Mouse (Mus musculus) adrenal gland, postnatal 4 days (tissue): Measurements from ENCODE around the gene 4921524J17Rik. TPM values are rescaled to one million over a fixed set of nuclear protein-coding genes. Genes with fewer than 3 reads are reported as not detected.

Source experiments
- DNase-seq, 2 experiments: peaks; one replicate each; pipeline ENCODE4 v3.0.0; 2021 to 2022; ENCODE audit warnings: low spot score in 2 of 2, mixed read lengths in 2 of 2
- total RNA-seq, 2 experiments: library from RNA; stranded (reverse); gene quantifications; 2 replicates each; pipeline ENCODE4 v1.2.3; 2021

Gene 4921524J17Rik
- total RNA-seq, 2 experiments from 2014 or later, result 36.1 to 37.5 TPM

DNA sequence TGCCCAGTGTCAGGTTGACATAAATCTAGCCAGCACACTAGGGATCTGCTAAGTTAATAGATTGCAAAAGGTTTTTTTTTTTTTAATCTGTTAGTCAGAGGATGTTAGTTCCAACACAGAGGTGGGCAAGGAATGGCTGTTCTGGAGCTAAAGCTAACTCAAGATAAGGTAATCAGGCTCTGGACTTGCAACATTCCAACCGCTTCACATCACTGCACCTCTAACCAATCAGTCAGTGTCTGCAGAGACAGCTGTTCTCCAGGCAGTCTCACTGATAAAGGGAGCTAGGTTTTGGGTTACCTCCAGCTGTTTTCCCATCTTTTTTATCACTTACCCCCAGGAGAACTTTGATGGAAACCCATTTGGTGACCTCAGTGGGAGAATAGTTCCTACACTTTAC, 41.2 kb downstream of the 4921524J17Rik start:
- DNase-seq, result no peak

DNA sequence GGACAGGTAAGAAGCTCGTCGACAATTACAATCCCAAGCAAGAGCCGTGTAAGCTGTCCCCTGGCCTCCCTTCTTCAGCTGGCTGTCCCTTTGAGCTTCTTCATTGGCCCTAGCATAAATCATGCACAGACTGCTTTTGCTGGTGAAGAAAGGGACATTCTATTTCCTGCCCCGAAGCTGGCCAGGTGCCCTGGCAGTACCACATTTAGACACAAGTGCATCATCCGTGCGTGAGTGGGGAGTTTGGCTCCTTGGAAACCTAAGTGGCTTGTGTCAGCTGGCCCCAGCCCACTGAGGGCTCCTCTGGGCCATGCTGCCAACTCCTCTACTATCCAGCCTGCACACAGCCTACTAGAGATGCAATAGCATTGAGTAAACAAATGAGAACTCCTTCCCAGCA, 46.4 kb downstream of the 4921524J17Rik start, which contains the start of gene Mylk3:
Mylk3 (minus strand) TSS at position 141 of the 400 bp plus-strand sequence.
- DNase-seq, result no peak

DNA sequence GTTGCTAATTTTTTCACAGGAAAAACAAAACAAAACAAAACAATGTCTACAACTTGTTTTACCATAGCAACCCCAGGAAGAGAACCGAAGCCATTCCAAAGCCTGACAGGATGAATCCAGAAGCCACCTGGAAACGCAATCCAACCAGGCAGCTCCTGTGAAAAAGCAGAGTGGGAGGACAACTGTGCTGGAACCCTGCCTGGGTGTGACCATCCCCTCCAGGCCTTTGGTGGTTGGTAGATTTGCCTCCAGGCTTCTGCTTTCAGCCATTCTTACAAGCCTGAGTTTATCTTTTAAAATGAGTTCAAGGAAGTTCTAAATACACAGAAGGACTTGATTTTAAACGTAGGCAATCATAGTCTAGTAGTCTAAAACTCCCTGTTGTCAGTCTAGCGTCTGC, 50.7 kb downstream of the 4921524J17Rik start:
- DNase-seq, result no peak

- no peak for DNase-seq
Observed at GRCm38 (mm10) chr8:85380824-85381209, 51.8 kb downstream of the 4921524J17Rik start.

GRCm38 (mm10) chr8:85380123-85380823, 52.4 kb downstream of the 4921524J17Rik start:
- DNase-seq, result no peak

DNA sequence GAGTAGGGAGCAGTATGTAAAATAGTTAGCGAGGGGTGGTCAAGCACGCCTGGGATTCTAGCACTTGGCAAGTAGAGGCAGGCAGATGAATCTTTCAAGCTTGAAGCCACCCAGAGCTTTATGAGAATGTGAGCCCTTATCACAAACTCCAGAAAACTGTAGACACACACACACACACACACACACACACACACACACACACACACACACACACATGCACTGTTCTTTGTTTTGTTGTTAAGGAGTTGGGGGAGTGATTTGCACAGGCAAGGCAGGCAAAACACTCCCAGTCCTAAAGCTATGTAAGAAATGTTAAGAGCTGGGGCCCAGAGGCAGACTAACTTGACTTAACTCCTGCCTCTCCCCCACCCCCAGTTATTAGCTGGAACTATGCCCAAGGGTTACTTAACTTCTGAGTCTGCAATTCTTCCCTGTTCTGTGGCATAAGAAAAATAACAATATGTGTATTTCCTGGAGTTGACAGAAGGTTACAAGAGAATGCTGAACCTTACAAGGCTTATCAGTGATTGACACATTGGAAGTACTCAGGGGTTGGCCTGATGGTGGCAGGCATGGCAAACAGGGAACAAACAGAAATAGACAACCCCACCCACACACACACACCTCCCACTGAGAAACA, 53.4 kb downstream of the 4921524J17Rik start:
- peak in 1 of 2 experiments; percentile 6 for DNase-seq

DNA sequence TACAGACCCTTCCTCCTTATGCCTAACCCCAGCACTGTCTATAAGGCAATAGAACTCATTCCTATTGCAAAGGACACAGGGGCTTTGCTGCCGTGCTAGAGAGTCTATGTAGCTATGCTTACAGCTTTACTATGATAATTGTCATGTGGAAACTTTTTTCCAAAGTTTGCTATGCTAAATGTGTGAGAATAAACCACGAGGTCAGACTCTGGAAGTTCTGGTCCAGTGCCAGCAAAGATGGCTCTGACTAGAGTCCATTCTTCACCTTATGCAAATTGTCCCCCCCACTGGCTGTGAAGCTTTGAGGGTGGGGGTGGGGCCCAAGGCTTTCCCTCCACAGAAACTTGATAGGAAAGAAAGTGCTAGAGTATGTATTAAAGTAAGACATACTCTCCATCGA, 56.1 kb downstream of the 4921524J17Rik start:
- no peak for DNase-seq

DNA sequence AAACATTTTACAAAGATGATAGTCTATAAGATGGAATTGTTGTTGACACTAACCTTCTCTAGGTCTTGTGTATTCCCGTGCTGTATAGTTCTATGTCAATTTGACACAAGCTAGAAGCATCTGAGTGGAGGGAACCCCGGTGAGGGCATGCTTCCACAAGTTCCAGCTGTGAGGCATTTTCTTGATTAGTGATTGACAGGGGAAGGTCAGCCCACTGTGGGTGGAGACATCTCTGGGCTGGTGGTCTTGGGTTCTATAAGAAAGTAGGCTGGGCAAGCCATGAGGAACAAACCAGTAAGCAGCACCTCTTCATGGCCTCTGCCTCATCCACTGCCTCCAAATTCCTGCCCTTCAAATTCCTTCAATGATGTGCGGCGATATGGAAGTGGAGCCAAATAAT, 58.3 kb downstream of the 4921524J17Rik start:
- DNase-seq, result no peak

- DNase-seq, result no peak
Observed at GRCm38 (mm10) chr8:85373435-85374039, 59.1 kb downstream of the 4921524J17Rik start.

DNA sequence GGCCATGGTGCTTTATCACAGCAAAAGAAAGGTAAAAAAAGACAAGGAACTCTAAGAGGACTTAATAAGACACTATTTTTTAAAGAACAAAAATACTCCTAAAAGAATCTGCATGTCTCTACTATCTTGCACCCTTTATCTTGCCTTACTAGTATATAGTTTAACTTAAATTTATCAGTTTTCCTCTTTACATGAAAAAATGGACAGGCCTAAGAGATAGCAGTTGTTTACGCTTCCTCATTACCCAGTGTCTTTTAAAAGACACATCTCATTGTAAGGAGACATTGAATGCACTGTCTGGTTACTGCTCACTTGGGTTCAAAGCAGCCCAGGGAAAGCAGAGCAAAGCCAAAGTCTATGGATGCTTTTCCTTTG, 60.2 kb downstream of the 4921524J17Rik start:
- no peak for DNase-seq

DNA sequence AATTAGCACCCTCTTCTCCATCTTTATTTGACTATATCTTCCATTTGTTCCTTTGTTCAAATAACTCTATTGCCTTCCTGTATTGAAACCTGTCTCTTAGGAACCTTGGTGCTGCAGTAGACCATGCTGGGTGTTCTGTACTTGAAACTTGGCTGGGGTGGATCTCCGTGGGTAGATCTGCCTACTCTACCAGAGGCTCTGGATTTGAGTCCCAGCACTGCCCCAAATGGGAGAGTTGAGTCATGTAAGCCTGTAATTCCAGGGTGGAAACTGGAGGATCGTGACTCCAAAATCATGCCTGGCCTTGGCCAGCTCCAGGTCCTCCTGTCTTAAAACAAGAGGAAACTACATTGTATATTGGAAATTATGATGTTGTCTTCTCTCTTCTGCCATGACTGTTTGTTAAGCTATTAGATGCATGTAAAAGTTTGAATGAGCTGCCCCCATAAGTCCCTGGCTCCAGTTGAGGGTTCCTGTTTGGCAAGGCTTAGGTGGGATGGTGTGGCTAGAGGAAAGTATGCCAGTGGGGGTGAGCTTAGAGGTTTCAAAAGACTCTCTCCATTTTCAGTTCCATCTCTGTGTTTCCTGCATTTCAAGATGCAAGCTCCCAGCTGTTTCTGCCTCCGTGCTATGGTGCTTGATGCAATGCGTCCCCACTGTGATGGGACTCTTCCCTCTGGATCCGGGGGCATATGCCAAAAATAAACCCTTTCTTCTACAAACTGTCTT, 60.7 kb downstream of the 4921524J17Rik start:
- DNase-seq, result no peak

- no peak for DNase-seq
Observed at GRCm38 (mm10) chr8:85365176-85365575, 67.5 kb downstream of the 4921524J17Rik start.

- DNase-seq, result no peak
Observed at GRCm38 (mm10) chr8:85364628-85365027, 68.0 kb downstream of the 4921524J17Rik start.

DNA sequence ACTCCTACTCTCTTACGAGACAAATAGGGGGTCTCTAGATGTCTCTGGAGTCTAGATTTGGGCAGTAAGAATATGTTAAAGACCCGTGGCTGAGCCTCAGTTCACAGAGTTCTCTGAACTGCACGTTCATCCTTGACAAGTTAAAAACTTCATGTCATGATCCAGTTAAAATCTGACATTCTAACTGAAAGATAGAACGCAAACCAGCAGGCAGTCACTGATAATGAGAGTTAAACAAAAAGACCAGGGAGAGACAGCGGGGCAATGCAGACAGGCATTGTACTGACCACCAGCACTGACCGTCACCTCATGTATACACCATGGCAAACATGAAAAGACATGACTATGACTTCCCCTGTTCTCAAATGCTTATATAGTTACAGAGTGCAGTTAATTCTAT, 69.2 kb downstream of the 4921524J17Rik start:
- no peak for DNase-seq

DNA sequence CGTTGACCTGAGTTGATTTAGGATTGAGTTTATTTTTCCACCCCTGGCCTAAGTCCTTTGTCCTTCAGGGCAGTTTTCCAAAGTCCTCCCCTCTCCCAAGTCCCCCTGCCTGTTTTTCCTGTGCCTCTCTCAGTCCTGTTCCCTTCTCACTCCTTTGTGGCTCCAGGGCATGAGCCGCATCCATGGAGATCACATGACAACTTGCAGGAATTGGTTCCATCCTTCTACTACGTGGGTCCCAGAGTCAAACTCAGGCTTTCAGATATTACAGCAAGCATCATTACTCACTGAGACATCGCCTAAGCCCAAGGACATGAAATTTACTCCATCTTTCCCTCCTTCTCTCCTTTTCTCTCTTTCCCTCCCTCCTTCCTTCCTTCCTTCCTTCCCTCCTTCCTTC, 70.4 kb downstream of the 4921524J17Rik start:
- DNase-seq, result no peak

Other genes starting within 250 kb of the 4921524J17Rik start
- not detected for gene Olfr371, start 206.8 kb downstream of the 4921524J17Rik start, total RNA-seq
- 10 to 100 TPM; 46.6 to 48.6 TPM for gene Orc6, start 133.2 kb downstream of the 4921524J17Rik start, total RNA-seq
- 10 to 100 TPM; 86.3 to 94.8 TPM for gene Vps35, start 133.0 kb downstream of the 4921524J17Rik start, total RNA-seq
- gene Mylk3, start 46.5 kb downstream of the 4921524J17Rik start, total RNA-seq, result 1 to 10 TPM; 1.9 to 3.9 TPM
- 10 to 100 TPM; 53.9 to 63.7 TPM for gene Gpt2, start 59.7 kb upstream of the 4921524J17Rik start, total RNA-seq
- 100 to 1,000 TPM; 140 to 159 TPM for gene Dnaja2, start 122.5 kb upstream of the 4921524J17Rik start, total RNA-seq